Mouse (Mus musculus): ENCODE results near the gene Gm9857. TPM values are rescaled to one million over a fixed set of nuclear protein-coding genes. Genes with fewer than 3 reads are reported as not detected.

The Gm9857 gene
- polyA plus RNA-seq, 1 experiment from 2014 or later, result not detected

DNA sequence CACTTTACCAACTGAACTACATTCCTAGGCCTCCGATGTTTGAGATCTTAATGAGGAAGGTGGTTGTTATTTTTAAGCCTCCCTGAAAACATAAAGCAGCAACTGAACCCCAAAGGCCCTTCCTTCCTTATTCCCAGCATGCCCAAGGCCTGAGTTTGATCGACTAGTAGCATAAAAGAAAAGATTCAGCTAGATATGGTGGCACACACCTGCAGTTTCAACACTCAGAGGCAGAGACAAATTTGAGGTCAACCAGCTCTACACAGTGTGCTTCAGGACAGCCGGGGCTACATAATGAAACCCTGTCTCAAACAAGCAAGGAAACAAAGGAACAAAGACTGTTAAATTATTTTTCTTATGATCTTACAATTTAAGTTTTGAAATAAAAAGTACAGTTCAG, 23.5 kb upstream of the Gm9857 start:
- Histone ChIP-seq H3K4me1 (replicated peaks) (no peaks in the 10 kb centered on the region; the same call in 1 of the 2 replicates), H3K27ac (replicated peaks) (no peak overlapping the region), H3K4me3 (replicated peaks) (no peak overlapping the region), H3K36me3 (replicated peaks) (no peaks in the 10 kb centered on the region), H3K9me3 (replicated peaks) (no peaks in the 10 kb centered on the region), H3K27me3 (no peaks in the 10 kb centered on the region), H3K9ac (no peak overlapping the region), H3K4me2 (no peak overlapping the region)
- no peak for ATAC-seq (ENCODE audit: insufficient read depth)
- 45% methylated on average over 3 of the region's 3 CpGs for WGBS (ENCODE audit: insufficient replicate concordance)

DNA sequence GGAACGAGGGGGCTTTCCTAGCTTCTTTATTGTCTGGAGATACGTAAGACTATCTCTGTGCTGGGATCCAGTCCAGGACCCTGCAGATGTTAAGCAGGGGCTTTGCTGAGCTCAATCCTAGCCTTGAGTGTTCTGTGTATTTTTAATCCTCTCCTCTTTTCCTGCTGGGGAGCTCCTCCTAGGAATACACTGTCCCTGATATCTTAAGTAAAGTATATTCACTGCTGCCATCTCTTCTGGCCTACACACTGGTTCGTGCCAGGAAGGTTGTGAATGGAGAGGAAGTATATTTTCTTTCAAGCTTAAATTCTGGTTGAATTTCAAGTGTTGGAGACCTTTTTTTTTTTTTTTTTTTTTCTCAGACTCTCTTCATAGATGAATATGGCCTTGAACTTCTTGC, 23.0 kb upstream of the Gm9857 start:
- Histone ChIP-seq H3K4me3 (replicated peaks) (no peak overlapping the region), H3K27ac (replicated peaks) (no peak overlapping the region), H3K9ac (no peak overlapping the region), H3K27me3 (no peaks in the 10 kb centered on the region), H3K36me3 (replicated peaks) (no peaks in the 10 kb centered on the region), H3K9me3 (replicated peaks) (no peaks in the 10 kb centered on the region), H3K4me1 (replicated peaks) (no peaks in the 10 kb centered on the region; the same call in 1 of the 2 replicates), H3K4me2 (no peak overlapping the region)
- 78% methylated on average over 3 of the region's 3 CpGs for WGBS (ENCODE audit: insufficient replicate concordance)
- no peak for ATAC-seq (ENCODE audit: insufficient read depth)

DNA sequence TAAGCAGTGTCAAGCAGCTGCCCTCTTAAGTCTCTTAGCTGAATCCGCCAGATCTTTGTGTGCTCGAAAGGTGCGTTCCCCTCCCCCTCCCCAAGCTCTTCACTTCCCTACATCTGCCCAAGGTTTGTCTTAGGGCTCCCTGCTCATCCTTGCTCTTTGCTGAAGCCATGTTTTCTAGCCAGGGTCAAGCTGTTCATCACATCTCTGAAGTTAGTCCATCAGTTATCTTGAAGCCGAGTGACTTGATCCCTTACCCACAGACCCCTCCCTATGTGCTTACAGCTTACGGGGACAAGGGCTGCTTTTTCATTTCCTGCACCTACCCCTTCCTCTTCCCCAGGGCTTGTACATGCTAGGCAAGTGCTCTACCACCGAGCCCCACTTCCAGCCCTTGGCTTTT, 21.4 kb upstream of the Gm9857 start:
- Histone ChIP-seq H3K4me2 (no peak overlapping the region), H3K9me3 (replicated peaks) (no peaks in the 10 kb centered on the region), H3K27ac (replicated peaks) (no peak overlapping the region), H3K4me3 (replicated peaks) (no peak overlapping the region), H3K36me3 (replicated peaks) (no peaks in the 10 kb centered on the region), H3K4me1 (replicated peaks) (no peaks in the 10 kb centered on the region), H3K27me3 (no peaks in the 10 kb centered on the region), H3K9ac (no peak overlapping the region)
- 24% methylated on average over 6 of the region's 6 CpGs for WGBS (ENCODE audit: insufficient replicate concordance)
- ATAC-seq (ENCODE audit: insufficient read depth), result no peak

DNA sequence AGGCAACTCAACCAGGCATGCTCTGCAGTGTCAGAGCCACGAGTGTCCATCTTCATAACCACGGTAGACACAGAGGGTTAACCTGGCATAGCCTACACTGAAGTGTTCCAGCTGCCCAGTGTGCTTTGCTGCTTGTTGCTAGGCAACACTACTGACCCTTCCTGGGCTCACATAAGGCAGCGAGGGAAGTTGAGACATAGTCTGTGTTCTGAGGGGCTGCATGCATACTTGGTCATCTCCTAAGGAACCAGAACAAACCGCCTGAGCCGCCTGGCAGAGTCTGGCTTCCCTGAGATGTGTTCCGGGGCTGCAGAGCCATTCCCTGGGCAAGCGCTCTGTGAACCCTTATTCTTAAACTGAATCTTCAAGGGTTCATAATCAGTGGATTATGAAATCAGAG, 21.0 kb upstream of the Gm9857 start:
- no peaks in the 10 kb centered on the region for H3K27me3 ChIP-seq
- H3K9me3 ChIP-seq (replicated peaks), result no peaks in the 10 kb centered on the region
- no peaks in the 10 kb centered on the region for H3K36me3 ChIP-seq (replicated peaks)
- 57% methylated on average over 7 of the region's 7 CpGs for WGBS (ENCODE audit: insufficient replicate concordance)
- no peaks in the 10 kb centered on the region for H3K4me1 ChIP-seq (replicated peaks)
- no peak for ATAC-seq (ENCODE audit: insufficient read depth)
- no peak overlapping the region for H3K4me2 ChIP-seq
- H3K4me3 ChIP-seq (replicated peaks), result no peak overlapping the region
- H3K9ac ChIP-seq, result no peak overlapping the region
- H3K27ac ChIP-seq (replicated peaks), result no peak overlapping the region

DNA sequence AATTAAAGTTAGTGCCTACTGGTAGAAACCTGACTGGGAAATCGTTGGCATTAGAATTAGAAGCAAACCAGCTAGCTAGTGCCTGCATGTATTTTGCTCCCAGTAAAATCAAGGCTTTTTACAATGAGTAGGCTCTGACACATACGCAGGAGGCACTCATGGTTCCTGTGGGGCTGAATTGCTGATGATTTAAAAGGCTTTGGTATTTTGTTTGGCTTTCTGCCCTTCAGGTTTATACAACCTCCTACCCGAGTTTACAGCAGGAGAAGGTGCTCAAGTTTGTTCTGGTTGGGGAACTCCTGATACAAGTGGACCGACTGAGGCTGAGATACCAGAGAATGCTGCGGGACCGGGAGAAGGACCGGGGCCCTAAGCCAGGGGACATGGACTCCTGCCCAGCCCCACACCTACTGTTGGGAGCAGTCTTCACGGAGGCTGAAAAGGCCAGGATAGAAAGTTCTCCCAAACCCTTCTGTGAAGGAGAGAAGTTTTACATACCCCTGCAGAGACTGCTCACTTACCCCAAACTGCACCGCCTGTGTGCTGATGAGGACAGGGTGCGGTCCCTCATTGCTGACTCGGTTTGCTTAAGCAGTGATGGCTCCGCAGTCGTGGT, 19.5 kb upstream of the Gm9857 start:
- H3K9ac ChIP-seq, result no peak overlapping the region
- H3K4me1 ChIP-seq (replicated peaks), result no peaks in the 10 kb centered on the region
- no peak overlapping the region for H3K4me3 ChIP-seq (replicated peaks)
- H3K4me2 ChIP-seq, result no peak overlapping the region
- no peak for ATAC-seq (ENCODE audit: insufficient read depth)
- 65% methylated on average over 13 of the region's 13 CpGs for WGBS (ENCODE audit: insufficient replicate concordance)
- H3K36me3 ChIP-seq (replicated peaks), result no peaks in the 10 kb centered on the region
- H3K27me3 ChIP-seq, result no peaks in the 10 kb centered on the region
- H3K27ac ChIP-seq (replicated peaks), result no peak overlapping the region
- no peaks in the 10 kb centered on the region for H3K9me3 ChIP-seq (replicated peaks)

DNA sequence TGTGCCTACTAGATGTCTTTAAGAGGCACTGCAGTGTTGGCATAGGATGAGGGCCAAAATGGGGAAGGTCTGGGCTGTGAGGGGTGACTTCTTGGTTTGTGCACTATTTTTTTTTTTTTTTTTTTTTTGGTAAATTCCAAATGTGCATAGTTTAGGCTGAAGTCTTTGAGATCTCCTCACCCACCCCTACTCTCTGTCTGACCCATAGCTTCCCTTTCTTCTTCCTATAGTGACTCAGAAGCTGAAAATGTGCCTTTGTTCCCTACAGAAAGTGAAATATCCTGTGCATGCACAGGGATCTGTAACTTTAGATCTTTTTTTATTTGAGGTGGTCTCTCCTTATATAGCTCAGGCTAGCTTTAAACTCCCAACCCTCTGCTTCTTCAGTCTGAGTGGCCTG, 17.7 kb upstream of the Gm9857 start:
- Histone ChIP-seq H3K9me3 (replicated peaks) (no peaks in the 10 kb centered on the region), H3K9ac (no peak overlapping the region), H3K4me3 (replicated peaks) (no peak overlapping the region), H3K36me3 (replicated peaks) (no peaks in the 10 kb centered on the region), H3K4me2 (no peak overlapping the region), H3K27me3 (no peaks in the 10 kb centered on the region), H3K27ac (replicated peaks) (no peak overlapping the region), H3K4me1 (replicated peaks) (no peaks in the 10 kb centered on the region)
- ATAC-seq (ENCODE audit: insufficient read depth), result no peak

DNA sequence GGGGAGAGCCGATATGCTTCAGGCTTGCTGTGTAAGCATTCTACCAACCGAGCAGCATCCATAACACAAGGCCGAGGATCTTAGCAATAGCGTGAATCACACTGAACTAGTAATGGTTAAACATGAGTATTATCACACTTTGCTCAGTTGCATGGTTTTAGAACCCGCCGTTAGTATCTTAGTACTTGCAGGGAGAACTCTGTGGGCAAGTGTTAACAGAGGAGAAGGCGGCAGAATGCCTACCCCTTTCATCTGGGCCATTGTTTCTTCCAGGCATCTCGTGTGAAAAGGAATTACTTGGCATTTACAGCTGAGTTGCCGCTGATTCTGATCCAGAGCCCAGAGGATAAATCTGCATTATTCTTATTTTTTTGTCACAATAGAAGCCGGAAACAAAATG, 751 bp upstream of the Gm9857 start:
- Histone ChIP-seq H3K9ac (no peak overlapping the region), H3K9me3 (replicated peaks) (no peaks in the 10 kb centered on the region), H3K4me3 (replicated peaks) (no peak overlapping the region), H3K27ac (replicated peaks) (no peak overlapping the region), H3K4me1 (replicated peaks) (no peaks in the 10 kb centered on the region), H3K4me2 (no peak overlapping the region), H3K36me3 (replicated peaks) (no peaks in the 10 kb centered on the region), H3K27me3 (peaks cover 6% of the 10 kb centered on the region; the same call in 1 of the 2 replicates)
- WGBS (ENCODE audit: insufficient replicate concordance), result 79% methylated on average over 10 of the region's 10 CpGs
- no peak for ATAC-seq (ENCODE audit: insufficient read depth)

DNA sequence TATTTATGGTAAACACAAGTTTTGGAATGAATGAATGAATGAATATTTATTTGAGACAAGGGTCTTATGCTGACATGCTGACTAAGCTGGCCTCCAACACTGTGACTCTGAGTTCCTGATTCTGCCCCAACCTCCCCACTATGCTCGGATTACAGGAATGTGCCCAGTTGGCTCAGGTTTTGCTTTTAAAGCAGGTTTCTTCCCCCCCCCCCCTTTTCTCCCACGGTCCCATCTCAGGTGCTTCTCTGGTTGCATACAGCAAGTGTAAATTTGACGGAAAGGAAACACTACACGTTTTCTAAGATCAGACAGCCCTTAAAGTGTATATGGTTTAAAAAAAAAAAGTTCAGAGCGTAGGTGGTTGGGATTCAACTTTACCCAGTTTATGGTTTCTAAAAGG, 672 bp downstream of the Gm9857 start, which contains the start of gene Henmt1:
TSS of gene Henmt1 (plus strand) at position 301 of the 400 bp plus-strand sequence.
- peaks cover 6% of the 10 kb centered on the region; the same call in 1 of the 2 replicates for H3K27me3 ChIP-seq
- H3K36me3 ChIP-seq (replicated peaks), result no peaks in the 10 kb centered on the region
- H3K27ac ChIP-seq (replicated peaks), result no peak within 1 kb of the TSS
- H3K9ac ChIP-seq, result no peak within 1 kb of the TSS
- H3K4me1 ChIP-seq (replicated peaks), result no peaks in the 10 kb centered on the region
- H3K4me3 ChIP-seq (replicated peaks), result 0 out of 2 replicates have a peak within 1 kb of the TSS, but pooled peaks have one; percentile 5
- no peaks in the 10 kb centered on the region for H3K9me3 ChIP-seq (replicated peaks)
- H3K4me2 ChIP-seq, result peak within 1 kb of the TSS; percentile 48
- no peak for ATAC-seq (ENCODE audit: insufficient read depth)
- WGBS (ENCODE audit: insufficient replicate concordance), result 64% methylated on average over 5 of the region's 5 CpGs

DNA sequence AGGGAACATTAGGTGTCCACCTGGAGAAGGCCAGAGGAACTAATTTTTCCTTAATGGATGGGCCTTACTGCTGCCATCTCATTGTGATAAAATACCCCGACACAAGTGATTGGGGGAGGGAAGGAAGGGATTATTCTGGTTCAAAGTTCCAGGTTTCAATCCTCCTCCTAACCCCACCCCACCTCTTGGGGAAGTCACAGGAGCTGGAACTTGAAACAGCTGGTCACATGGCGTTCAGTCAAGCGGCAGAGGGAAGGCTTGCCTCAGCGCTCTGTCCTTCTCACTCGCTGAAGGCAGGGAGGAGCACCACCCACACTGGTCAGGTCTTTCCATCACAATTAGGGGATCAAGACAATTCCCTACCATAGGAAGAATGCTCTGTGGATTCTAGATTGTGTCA, 1.6 kb downstream of the Gm9857 start:
- H3K9ac ChIP-seq, result no peak overlapping the region
- H3K4me3 ChIP-seq (replicated peaks), result no peak overlapping the region
- no peaks in the 10 kb centered on the region for H3K9me3 ChIP-seq (replicated peaks)
- H3K4me2 ChIP-seq, result no peak overlapping the region
- 84% methylated on average over 5 of the region's 5 CpGs for WGBS (ENCODE audit: insufficient replicate concordance)
- H3K27ac ChIP-seq (replicated peaks), result no peak overlapping the region
- H3K27me3 ChIP-seq, result peaks cover 6% of the 10 kb centered on the region; the same call in 1 of the 2 replicates
- no peaks in the 10 kb centered on the region for H3K4me1 ChIP-seq (replicated peaks)
- ATAC-seq (ENCODE audit: insufficient read depth), result no peak
- no peaks in the 10 kb centered on the region for H3K36me3 ChIP-seq (replicated peaks)

DNA sequence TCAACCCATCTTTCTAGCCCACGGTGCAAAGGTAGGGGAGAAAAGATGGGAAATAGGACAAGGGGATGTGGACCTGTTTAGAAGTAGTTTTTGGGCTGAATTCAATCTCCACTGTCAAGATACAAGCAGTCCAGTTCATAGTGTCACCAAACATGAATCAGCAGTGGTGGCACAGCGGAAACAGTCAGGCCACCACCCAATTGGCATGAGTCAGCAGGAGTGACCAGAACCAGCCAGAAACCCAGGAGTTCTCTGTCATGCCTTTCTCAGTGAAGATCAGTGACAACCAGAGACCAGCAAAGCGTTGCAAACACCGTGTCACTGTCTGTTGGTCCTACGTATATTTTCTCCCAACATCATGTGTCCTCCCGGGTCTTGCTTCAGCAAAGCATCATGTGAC, 6.7 kb downstream of the Gm9857 start:
- Histone ChIP-seq H3K9me3 (replicated peaks) (no peaks in the 10 kb centered on the region), H3K9ac (no peak overlapping the region), H3K27me3 (no peaks in the 10 kb centered on the region), H3K27ac (replicated peaks) (no peak overlapping the region), H3K4me1 (replicated peaks) (no peaks in the 10 kb centered on the region), H3K4me2 (no peak overlapping the region), H3K4me3 (replicated peaks) (no peak overlapping the region), H3K36me3 (replicated peaks) (no peaks in the 10 kb centered on the region)
- WGBS (ENCODE audit: insufficient replicate concordance), result 73% methylated on average over 6 of the region's 6 CpGs
- ATAC-seq (ENCODE audit: insufficient read depth), result no peak

DNA sequence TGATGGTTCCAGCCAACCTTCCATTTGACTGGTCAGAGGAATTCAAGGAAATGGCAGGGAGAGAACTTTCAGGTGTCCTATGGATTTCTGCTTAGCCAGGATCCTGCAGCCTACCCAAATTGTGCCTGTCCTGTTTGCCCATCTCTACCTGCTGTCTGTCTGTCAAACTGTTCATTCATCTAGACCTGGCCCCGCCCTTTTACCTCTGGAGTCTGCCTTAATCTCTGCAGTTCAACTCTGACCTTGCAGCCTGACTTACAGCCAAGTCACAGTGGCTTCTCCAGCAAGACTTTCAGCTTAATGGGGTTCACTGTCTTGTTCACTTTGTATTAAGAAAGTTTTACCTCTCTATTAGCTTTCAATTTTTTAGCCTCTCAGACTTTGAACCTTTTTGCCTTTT, 13.9 kb downstream of the Gm9857 start:
- Histone ChIP-seq H3K9ac (no peak overlapping the region), H3K4me2 (no peak overlapping the region), H3K27ac (replicated peaks) (no peak overlapping the region), H3K4me3 (replicated peaks) (no peak overlapping the region), H3K4me1 (replicated peaks) (peaks cover 17% of the 10 kb centered on the region), H3K9me3 (replicated peaks) (no peaks in the 10 kb centered on the region), H3K27me3 (no peaks in the 10 kb centered on the region), H3K36me3 (replicated peaks) (no peaks in the 10 kb centered on the region)
- WGBS (ENCODE audit: insufficient replicate concordance), result 72% methylated on average over 1 of the region's 1 CpGs
- no peak for ATAC-seq (ENCODE audit: insufficient read depth)

DNA sequence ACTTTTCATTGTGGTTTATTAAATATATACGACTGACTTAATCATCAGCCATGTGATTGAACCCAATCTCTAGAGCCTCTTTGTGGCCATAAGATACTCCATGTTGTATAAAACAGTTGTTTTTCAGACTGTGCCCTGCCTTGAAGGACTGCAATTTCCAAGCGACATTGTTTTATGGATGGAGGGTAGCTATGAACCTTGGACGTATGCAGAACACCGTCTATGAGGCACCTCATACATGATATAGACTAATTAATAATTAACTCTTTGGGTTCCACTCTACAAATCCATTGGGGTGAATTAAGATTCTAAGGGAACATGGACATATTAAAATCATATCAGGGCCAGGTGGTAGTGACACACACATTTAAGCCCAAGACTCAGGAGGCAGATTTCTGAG, 14.6 kb downstream of the Gm9857 start:
- Histone ChIP-seq H3K4me2 (no peak overlapping the region), H3K9ac (no peak overlapping the region), H3K27me3 (no peaks in the 10 kb centered on the region), H3K36me3 (replicated peaks) (no peaks in the 10 kb centered on the region), H3K27ac (replicated peaks) (no peak overlapping the region), H3K9me3 (replicated peaks) (no peaks in the 10 kb centered on the region), H3K4me3 (replicated peaks) (no peak overlapping the region), H3K4me1 (replicated peaks) (peaks cover 24% of the 10 kb centered on the region)
- no peak for ATAC-seq (ENCODE audit: insufficient read depth)
- 74% methylated on average over 4 of the region's 4 CpGs for WGBS (ENCODE audit: insufficient replicate concordance)

Measured in liver, embryonic 15.5 days (tissue).